Mouse (Mus musculus) layer of hippocampus, postnatal 10 days (tissue): Measurements from ENCODE around the gene Ripor2. TPM values are rescaled to one million over a fixed set of nuclear protein-coding genes. Genes with fewer than 3 reads are reported as not detected.
"Not testable (repeated sequence)": the region's sequence is repeated elsewhere in the genome, so short reads cannot be mapped to it uniquely, and the experiment has no call there.

Experiments used
- DNase-seq, 2 experiments: peaks; one replicate each; pipeline ENCODE4 v3.0.0; 2021; ENCODE audit warnings: low spot score in 2 of 2
- total RNA-seq, 2 experiments: library from RNA; stranded (reverse); gene quantifications; 2 replicates each; pipeline ENCODE4 v1.2.3; 2021

The Ripor2 gene
- total RNA-seq, 2 experiments from 2014 or later, result 70.4 to 73.3 TPM

DNA sequence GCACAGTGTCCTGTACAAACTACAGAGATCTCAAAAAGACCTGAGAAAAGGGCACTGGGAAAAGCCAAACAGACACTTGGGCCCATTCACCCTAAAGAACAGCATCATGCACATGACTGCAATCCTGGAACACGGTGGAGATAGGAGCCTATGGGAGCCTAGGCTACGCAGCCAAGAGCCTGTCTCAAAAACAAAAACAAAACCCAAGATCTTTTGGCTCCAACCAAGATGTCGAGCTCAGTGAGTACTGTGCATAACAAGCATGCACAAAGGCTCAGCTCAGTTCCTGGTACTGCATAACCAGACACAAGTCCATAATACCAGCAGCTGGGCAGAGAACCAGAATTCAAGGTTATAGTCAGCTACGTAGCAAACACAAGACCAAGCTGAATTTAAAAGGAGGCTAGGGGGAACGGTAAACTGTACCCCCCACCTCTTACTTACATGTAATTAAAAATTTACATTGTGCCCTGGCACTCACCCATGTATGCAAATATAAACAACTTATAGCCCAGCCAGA, 178.4 kb downstream of the Ripor2 start:
- no peak for DNase-seq

DNA sequence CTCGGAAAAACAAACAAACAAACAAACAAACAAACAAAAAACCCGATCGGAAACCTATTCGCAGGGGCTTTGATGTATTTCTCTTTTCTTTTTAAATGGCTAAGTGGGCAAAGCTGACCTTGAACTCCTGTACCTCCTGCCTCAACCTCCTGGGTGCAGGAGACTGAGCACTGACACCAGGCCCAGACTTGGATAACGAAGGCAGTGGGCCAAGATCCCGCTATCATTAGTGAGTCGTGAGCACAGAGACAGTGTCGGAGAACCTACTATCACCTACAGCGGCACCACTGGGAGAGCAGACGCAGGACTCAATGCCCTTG, 179.1 kb downstream of the Ripor2 start:
- no peak for DNase-seq

DNA sequence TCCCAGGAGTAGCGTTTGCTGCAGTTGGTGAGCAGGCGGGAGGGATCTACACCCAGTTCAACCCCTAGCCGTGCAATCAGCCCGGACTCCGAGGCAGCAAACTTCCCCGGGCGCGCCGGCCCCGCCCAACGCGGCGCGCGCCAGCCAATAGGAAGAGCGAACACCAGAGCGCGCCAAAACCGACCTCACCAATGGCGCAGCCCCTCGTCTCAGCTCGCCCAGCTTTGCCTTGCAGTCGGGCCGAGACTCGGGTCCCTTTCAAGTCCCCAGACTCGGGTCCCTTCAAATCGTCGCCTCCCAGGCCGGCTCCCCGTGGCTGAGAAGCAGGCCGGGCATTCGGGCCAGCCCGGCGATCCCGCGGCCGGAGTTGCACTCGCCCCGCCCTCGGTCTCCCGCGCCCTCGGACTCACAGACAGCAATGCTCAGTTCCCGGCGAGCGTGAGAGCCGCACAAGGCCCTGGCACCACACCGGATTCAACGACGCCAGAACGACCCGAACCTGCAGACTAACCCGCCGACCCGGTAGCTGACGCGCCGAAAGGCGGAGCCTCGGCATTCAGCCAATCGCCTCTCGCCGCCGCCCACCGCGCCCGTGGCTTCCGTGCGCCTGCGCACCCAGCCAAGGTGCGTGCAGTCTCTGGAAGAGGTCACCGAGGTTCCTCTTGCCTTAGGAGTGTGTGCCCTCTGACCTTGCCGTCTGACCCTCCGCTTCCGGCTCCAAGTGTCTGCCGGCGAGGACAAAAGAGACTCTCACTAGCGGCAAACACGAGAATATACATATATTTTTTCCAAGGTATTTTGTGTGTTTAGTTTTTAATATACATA, 179.6 kb downstream of the Ripor2 start, which contains the start of gene Gmnn:
TSS of gene Gmnn (minus strand) at position 521 of the 825 bp plus-strand sequence.
- peak; percentile 76 to 84 for DNase-seq

DNA sequence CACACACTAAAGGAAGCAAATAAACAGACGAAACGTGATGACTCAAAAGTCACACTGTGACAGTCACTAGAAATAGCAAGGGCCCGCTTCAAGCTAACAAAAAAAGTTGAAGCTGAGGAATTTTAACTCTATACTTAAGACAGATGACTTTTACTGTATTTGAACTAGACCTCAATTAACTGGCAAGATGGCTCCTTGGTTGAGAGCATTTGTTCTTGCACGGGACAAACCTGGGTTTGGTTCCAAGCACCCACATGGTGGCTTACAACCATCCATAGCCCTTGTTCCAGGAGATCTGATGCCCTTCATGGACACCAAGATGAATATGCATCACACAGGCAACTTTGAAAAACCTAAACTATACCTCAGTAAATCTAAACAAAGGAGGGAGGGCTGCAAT, 180.3 kb downstream of the Ripor2 start:
- no peak for DNase-seq

DNA sequence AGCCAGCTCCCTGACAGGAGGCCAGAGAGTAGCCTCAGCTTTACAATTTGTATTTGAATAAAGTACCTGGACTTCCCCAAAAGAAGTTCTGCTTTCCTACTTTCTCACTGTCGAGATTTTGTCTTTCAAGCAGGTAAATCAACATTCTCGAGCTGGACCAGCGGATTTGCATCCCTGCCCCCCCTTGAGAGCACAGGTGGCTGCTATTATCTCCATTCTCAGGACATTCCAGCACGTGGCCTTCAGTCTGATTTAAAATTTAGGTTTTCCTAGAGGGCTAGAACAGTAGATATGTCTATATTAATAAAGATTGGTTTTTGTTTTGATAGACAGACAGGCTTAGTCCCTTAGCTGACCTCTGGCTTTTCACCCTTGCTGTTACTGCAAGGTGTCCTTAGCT, 185.8 kb downstream of the Ripor2 start:
- DNase-seq, result not testable (repeated sequence)

GRCm38 (mm10) chr13:24771482-24771881, 189.5 kb downstream of the Ripor2 start:
- not testable (repeated sequence) for DNase-seq

DNA sequence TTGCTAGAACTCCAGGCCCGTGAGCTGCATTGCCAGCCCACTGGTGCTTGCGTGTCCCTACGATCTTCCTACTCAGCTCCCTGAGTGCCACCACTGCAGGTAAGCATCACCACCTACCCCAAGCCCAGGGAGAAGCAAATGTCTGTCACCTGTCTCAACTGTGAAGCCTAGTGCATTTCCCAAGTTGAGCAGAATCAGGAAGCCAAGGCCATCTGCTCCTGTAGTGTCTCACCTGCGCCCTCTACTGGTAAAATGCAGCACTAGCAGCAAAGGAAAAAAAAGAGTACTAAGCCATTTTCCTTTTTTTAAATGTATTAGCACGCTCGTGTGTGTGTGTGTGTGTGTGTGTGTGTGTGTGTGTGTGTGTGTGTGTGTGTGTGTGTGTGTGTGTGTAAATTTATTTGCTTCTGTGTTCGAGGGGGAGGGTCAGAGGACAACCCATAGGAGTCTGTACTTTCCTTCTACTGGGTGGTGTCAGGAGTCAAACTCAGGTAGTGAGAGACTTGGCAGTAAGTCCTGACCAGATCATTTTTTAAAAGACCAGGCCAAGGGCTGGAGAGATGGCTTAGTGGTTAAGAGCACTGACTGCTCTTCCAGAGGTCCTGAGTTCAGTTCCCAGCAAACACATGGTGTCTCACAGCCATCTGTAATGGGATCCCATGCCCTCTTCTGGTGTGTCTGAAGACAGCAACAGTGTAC, 194.3 kb downstream of the Ripor2 start:
- peak; percentile 46 to 60 for DNase-seq

DNA sequence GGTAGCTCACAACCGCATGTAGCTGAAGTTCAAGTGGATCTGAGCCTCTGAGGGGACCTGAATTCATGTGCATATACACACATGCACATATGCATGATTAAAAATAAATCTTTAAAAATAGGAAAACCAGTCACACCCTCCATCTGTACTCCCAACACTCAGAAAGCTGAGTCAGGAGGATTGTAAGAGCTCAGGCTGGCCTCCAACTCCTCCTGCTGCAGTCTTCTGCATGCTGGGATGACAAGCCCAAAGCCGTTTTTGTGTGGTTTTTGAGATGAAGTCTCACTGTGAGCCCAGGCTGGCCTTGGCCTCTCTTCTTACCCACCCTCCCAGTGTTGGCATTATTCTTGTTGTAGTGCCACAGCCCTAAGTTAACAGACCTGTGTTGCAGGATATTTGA, 196.0 kb downstream of the Ripor2 start:
- DNase-seq, result no peak

DNA sequence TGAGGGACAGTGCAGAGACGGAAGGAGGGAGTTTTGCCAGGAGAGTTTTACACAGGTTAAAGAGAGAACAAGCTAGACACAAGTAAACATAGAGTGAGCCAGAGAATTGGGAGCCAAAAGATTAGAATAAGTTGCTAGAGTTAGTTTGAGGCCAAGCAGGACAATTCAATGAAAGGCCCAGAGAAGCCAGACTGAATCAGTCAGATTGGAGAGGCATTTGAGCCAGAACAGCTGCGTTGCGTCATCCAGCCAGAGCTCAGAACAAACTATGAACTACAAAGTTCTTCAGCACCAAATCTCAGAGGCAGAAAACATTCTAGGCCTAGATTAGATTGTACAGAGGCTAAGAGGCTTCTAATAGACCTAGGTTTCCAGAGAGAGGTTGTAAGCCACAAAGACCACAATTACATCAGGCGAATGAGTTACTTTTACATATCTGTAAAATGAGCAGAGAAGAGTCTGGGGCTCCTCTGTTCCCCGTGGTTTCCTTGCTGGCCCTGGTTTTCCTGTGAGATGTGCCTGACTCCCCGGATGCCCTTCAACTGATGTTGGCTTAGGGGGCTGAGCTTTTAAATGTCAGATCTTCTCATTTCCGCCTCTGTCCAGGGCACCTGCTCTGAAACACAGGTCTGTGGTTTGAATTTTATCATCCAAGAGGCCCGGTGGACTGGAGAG, 196.9 kb downstream of the Ripor2 start:
- no peak for DNase-seq

DNA sequence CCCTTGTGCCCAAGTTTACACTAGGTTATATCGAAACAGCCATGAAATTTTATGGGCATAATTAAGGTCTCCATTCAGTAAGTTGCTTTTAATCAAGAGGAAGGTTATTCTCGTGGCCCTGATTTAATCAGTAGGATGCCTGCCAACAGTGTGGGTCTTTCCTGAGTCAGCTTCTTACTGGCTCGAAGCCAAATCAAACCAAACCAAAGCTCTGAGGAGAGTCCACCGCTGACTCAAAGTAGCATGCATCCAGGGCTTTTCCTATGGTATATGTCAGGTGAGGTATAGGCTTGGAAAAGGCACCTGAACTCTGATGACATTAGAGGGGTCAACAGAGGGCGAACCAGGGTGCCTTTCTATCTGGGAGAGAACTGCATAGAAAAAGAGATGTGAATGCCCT, 199.9 kb downstream of the Ripor2 start:
- no peak for DNase-seq

Other genes starting within 250 kb of the Ripor2 start
- gene Armh2, start 159.0 kb downstream of the Ripor2 start, total RNA-seq, result not detected
- gene Gmnn, start 179.7 kb downstream of the Ripor2 start, total RNA-seq, result 1 to 10 TPM; 2.4 to 2.5 TPM
- 100 to 1,000 TPM; 212 to 224 TPM for gene BC005537, start 219.5 kb downstream of the Ripor2 start, total RNA-seq
- 10 to 100 TPM; 58.7 to 66.6 TPM for gene Acot13, start 249.4 kb downstream of the Ripor2 start, total RNA-seq
- 10 to 100 TPM; 25.1 to 26.2 TPM for gene Tdp2, start 249.5 kb downstream of the Ripor2 start, total RNA-seq